Comparison of ENCODE assay signal across 8 mouse cellular contexts in genomic region chr15:81361022-81361404, GRCm38 (mm10). TPM values are rescaled to one million over a fixed set of nuclear protein-coding genes. Genes with fewer than 3 reads are reported as not detected.
DNase-seq lines count a peak whose midpoint lies in the region; ATAC-seq and TF ChIP-seq lines count a peak whose summit lies in the region.

No protein-coding gene starts in this region.

- H3K4me3 ChIP-seq in gastrocnemius, adult 2 months: peak overlapping the region; percentile 87
- peak overlapping the region; percentile 91 for H3K4me3 ChIP-seq in E14TG2a.4 (replicated peaks; ENCODE audit: low read length)

- intact Hi-C loops in gastrocnemius, adult 2 months (cut with DNase I): loop anchor here (5.0 kb wide), 1 partner anchor 36 kb away; no protein-coding TSS in a partner anchor

- peaks cover 51% of the 10 kb centered on the region for H3K36me3 ChIP-seq in E14TG2a.4 (ENCODE audit: insufficient read depth, low read length)

- DNase-seq in gastrocnemius, adult 2 months: no peak
- no peak for DNase-seq in gastrocnemius, postnatal 4 days (ENCODE audit: low spot score in 2 of 2)
- no peak for DNase-seq in urinary bladder, postnatal 10 days (ENCODE audit: low spot score)
- DNase-seq in layer of hippocampus, adult 8-10 months (ENCODE audit: low spot score in 2 of 2): no peak
- DNase-seq in gastrocnemius, postnatal 25 days: no peak

- ATAC-seq in granulocyte monocyte progenitor cell, adult 5-6 weeks (replicated peaks; ENCODE audit: poor library complexity, severe bottlenecking): peak; percentile 77
- ATAC-seq in megakaryocyte, adult 5-6 weeks (ENCODE audit: poor library complexity, severe bottlenecking): peak; percentile 60

- no peaks in the 10 kb centered on the region for H3K27me3 ChIP-seq in E14TG2a.4 (ENCODE audit: insufficient read depth, low read length)

- no peak for TF ChIP-seq CTCF in gastrocnemius, adult 2 months (IDR thresholded peaks at IDR 0.05)
- TF ChIP-seq CTCF in E14TG2a.4 (conservative IDR thresholded peaks at IDR 0.05; ENCODE audit: low read length): no peak

- peak overlapping the region; percentile 86 for H3K27ac ChIP-seq in gastrocnemius, adult 2 months

- no peaks in the 10 kb centered on the region for H3K9me3 ChIP-seq in E14TG2a.4 (ENCODE audit: low read length)

- peaks cover 60% of the 10 kb centered on the region for H3K4me1 ChIP-seq in E14TG2a.4 (replicated peaks; ENCODE audit: low read depth, low read length)

RNA-seq across cellular contexts. Expression of gene Slc25a17, which starts 0.4 kb away (rescaled TPM):
- total RNA-seq in gastrocnemius, adult 2 months (2021): 10 to 100 TPM in 1 of 2 experiments, 1 to 10 TPM in 1; 8.7 to 10.8 TPM
- total RNA-seq in gastrocnemius, postnatal 4 days (2021): 10 to 100 TPM; 30.8 to 33.4 TPM
- 66.2 and 71.3 TPM in 2 replicates for total RNA-seq in granulocyte monocyte progenitor cell, adult 5-6 weeks (2014; fragmentation: Nextera tagmentation)
- total RNA-seq in granulocyte monocyte progenitor cell, adult 5-6 weeks (2017): 69.2 and 87.4 TPM in 2 replicates
- total RNA-seq in megakaryocyte, adult 5-6 weeks (2015): 56.7 and 56.8 TPM in 2 replicates
- total RNA-seq in megakaryocyte, adult 5-6 weeks (2017): 61.3 and 67.6 TPM in 2 replicates
- 10 to 100 TPM; 40.9 to 46.8 (median 42.9) TPM for total RNA-seq in layer of hippocampus, adult 8-10 months (2022)
- total RNA-seq in gastrocnemius, postnatal 25 days (2021): 10 to 100 TPM in 1 of 2 experiments, 1 to 10 TPM in 1; 9.3 to 12.5 TPM

RNA-seq across cellular contexts. Expression of gene St13, which starts 38.9 kb away (rescaled TPM):
- 100 to 1,000 TPM in 1 of 2 experiments, 10 to 100 TPM in 1; 86.8 to 114 TPM for total RNA-seq in gastrocnemius, adult 2 months (2021)
- 100 to 1,000 TPM; 160 to 163 TPM for total RNA-seq in gastrocnemius, postnatal 4 days (2021)
- 134 and 171 TPM in 2 replicates for total RNA-seq in granulocyte monocyte progenitor cell, adult 5-6 weeks (2014; fragmentation: Nextera tagmentation)
- 292 and 310 TPM in 2 replicates for total RNA-seq in granulocyte monocyte progenitor cell, adult 5-6 weeks (2017)
- 47.5 and 60.1 TPM in 2 replicates for total RNA-seq in megakaryocyte, adult 5-6 weeks (2015)
- total RNA-seq in megakaryocyte, adult 5-6 weeks (2017): 162 and 222 TPM in 2 replicates
- total RNA-seq in layer of hippocampus, adult 8-10 months (2022): 100 to 1,000 TPM; 158 to 183 (median 171) TPM
- total RNA-seq in gastrocnemius, postnatal 25 days (2021): 10 to 100 TPM; 84.6 to 87.8 TPM

RNA-seq across cellular contexts. Expression of gene Xpnpep3, which starts 38.9 kb away (rescaled TPM):
- total RNA-seq in gastrocnemius, adult 2 months (2021): 1 to 10 TPM; 4.8 to 7.4 TPM
- total RNA-seq in gastrocnemius, postnatal 4 days (2021): 10 to 100 TPM; 11.5 to 14.6 TPM
- total RNA-seq in granulocyte monocyte progenitor cell, adult 5-6 weeks (2014; fragmentation: Nextera tagmentation): 14.8 and 17.3 TPM in 2 replicates
- 17.1 and 22.4 TPM in 2 replicates for total RNA-seq in granulocyte monocyte progenitor cell, adult 5-6 weeks (2017)
- total RNA-seq in megakaryocyte, adult 5-6 weeks (2015): 3.3 and 6.8 TPM in 2 replicates
- total RNA-seq in megakaryocyte, adult 5-6 weeks (2017): 9.1 and 15.7 TPM in 2 replicates
- total RNA-seq in layer of hippocampus, adult 8-10 months (2022): 10 to 100 TPM; 15.5 to 19.3 (median 18.1) TPM
- total RNA-seq in gastrocnemius, postnatal 25 days (2021): 1 to 10 TPM; 6.5 to 6.7 TPM

RNA-seq across cellular contexts. Expression of gene Dnajb7, which starts 47.1 kb away (rescaled TPM):
- not detected for total RNA-seq in gastrocnemius, adult 2 months (2021)
- total RNA-seq in gastrocnemius, postnatal 4 days (2021): not detected
- total RNA-seq in granulocyte monocyte progenitor cell, adult 5-6 weeks (2014; fragmentation: Nextera tagmentation): not detected in 2 replicates
- not detected in 2 replicates for total RNA-seq in granulocyte monocyte progenitor cell, adult 5-6 weeks (2017)
- not detected in 2 replicates for total RNA-seq in megakaryocyte, adult 5-6 weeks (2015)
- 0.18 TPM in 1 of 2 replicates, not detected in the other for total RNA-seq in megakaryocyte, adult 5-6 weeks (2017)
- total RNA-seq in layer of hippocampus, adult 8-10 months (2022): not detected
- total RNA-seq in gastrocnemius, postnatal 25 days (2021): not detected
